Mouse (Mus musculus) limb, embryonic 10.5 days (tissue): ENCODE results near the gene Tardbp. TPM values are rescaled to one million over a fixed set of nuclear protein-coding genes. Genes with fewer than 3 reads are reported as not detected.

ENCODE experiments used
- DNase-seq: peaks from one replicate; pipeline ENCODE4 v3.0.0-alpha.2; 2017; ENCODE audit warnings: low spot score
- H3K27ac ChIP-seq: fragments of 300-500 bp; sonication (generic); 2 replicates; pipeline ENCODE4 v1.5.1; 2016; ENCODE audit warnings: mild to moderate bottlenecking
- H3K27me3 ChIP-seq: fragments of 300-500 bp; sonication (generic); 2 replicates; pipeline ENCODE4 v1.6.1; 2016; ENCODE audit warnings: low read depth, mild to moderate bottlenecking; ENCODE audit not compliant: poor library complexity, severe bottlenecking
- H3K36me3 ChIP-seq: fragments of 300-500 bp; sonication (generic); 2 replicates; pipeline ENCODE4 v1.6.1; 2016; ENCODE audit warnings: mild to moderate bottlenecking, moderate library complexity
- H3K4me1 ChIP-seq: fragments of 300-500 bp; sonication (generic); 2 replicates; pipeline ENCODE4 v1.6.1; 2016
- H3K4me3 ChIP-seq: fragments of 300-500 bp; sonication (generic); 2 replicates; pipeline ENCODE4 v1.5.1; 2016; ENCODE audit warnings: mild to moderate bottlenecking, moderate library complexity
- H3K9me3 ChIP-seq: fragments of 300-500 bp; sonication (generic); replicated peaks from 2 replicates; pipeline ENCODE4 v1.6.1; 2016; ENCODE audit warnings: mild to moderate bottlenecking
- WGBS: fragments of 180-500 bp; shearing (Covaris S2); methylation state at CpG from one replicate; pipeline ENCODE4 v1.1.7; 2016; 5-methylcytosine and 5-hydroxymethylcytosine counted together
- polyA plus RNA-seq: library from polyadenylated mRNA; unstranded; fragments of >200 nt; fragmentation: Nextera tagmentation; extraction: Ambion mirVana; gene quantifications from 2 replicates; pipeline ENCODE4 v1.2.1, GENCODE M21; 2016

Gene Tardbp
- polyA plus RNA-seq, 1 experiment from 2014 or later, result 455 TPM

- Histone ChIP-seq H3K4me3 (no peak overlapping the region), H3K36me3 (no peaks in the 10 kb centered on the region), H3K4me1 (peaks cover 3% of the 10 kb centered on the region; the same call in 1 of the 2 replicates), H3K9me3 (no peaks in the 10 kb centered on the region), H3K27me3 (no peaks in the 10 kb centered on the region), H3K27ac (no peak overlapping the region)
- DNase-seq, result no peak
- WGBS, result 66% methylated on average over 3 of the region's 3 CpGs
Observed at GRCm38 (mm10) chr4:148632013-148632692, 5.3 kb upstream of the Tardbp start.

GRCm38 (mm10) chr4:148627246-148627645 lies 427 bp upstream of the Tardbp start:
- H3K36me3 ChIP-seq, result peaks cover 31% of the 10 kb centered on the region
- DNase-seq, result no peak
- H3K4me3 ChIP-seq, result peak overlapping the region; percentile 100
- 62% methylated on average over 3 of the region's 3 CpGs for WGBS
- H3K27me3 ChIP-seq, result no peaks in the 10 kb centered on the region
- H3K27ac ChIP-seq, result peak overlapping the region; percentile 100
- H3K4me1 ChIP-seq, result peaks cover 26% of the 10 kb centered on the region
- H3K9me3 ChIP-seq, result no peaks in the 10 kb centered on the region

GRCm38 (mm10) chr4:148625756-148626622 lies 830 bp downstream of the Tardbp start:
- DNase-seq, result peak; percentile 57
- peaks cover 43% of the 10 kb centered on the region for H3K36me3 ChIP-seq
- no peaks in the 10 kb centered on the region for H3K27me3 ChIP-seq
- no peaks in the 10 kb centered on the region for H3K9me3 ChIP-seq
- WGBS, result under 1% methylated on average over 57 of the region's 57 CpGs
- peak overlapping the region; percentile 100 for H3K4me3 ChIP-seq
- peaks cover 26% of the 10 kb centered on the region for H3K4me1 ChIP-seq
- H3K27ac ChIP-seq, result peak overlapping the region; percentile 100

GRCm38 (mm10) chr4:148625010-148625409 lies 1.8 kb downstream of the Tardbp start:
- no peak for DNase-seq
- H3K9me3 ChIP-seq, result no peaks in the 10 kb centered on the region
- H3K4me1 ChIP-seq, result peaks cover 26% of the 10 kb centered on the region
- 87% methylated on average over 10 of the region's 10 CpGs for WGBS
- no peak overlapping the region for H3K27ac ChIP-seq
- H3K4me3 ChIP-seq, result peak overlapping the region; percentile 100
- peaks cover 53% of the 10 kb centered on the region for H3K36me3 ChIP-seq
- H3K27me3 ChIP-seq, result no peaks in the 10 kb centered on the region

GRCm38 (mm10) chr4:148623609-148624008 lies 3.2 kb downstream of the Tardbp start:
- Histone ChIP-seq H3K4me1 (peaks cover 26% of the 10 kb centered on the region), H3K4me3 (0 out of 2 replicates have a peak overlapping the region, but pooled peaks have one; percentile 2), H3K27ac (no peak overlapping the region), H3K36me3 (peaks cover 67% of the 10 kb centered on the region), H3K9me3 (no peaks in the 10 kb centered on the region), H3K27me3 (no peaks in the 10 kb centered on the region)
- DNase-seq, result no peak
- WGBS, result 91% methylated on average over 4 of the region's 4 CpGs

- H3K4me3 ChIP-seq, result no peak overlapping the region
- peaks cover 26% of the 10 kb centered on the region for H3K4me1 ChIP-seq
- H3K36me3 ChIP-seq, result peaks cover 78% of the 10 kb centered on the region
- 96% methylated on average over 4 of the region's 4 CpGs for WGBS
- H3K27ac ChIP-seq, result no peak overlapping the region
- DNase-seq, result no peak
- H3K9me3 ChIP-seq, result no peaks in the 10 kb centered on the region
- H3K27me3 ChIP-seq, result no peaks in the 10 kb centered on the region
Observed at GRCm38 (mm10) chr4:148622485-148622884, 4.3 kb downstream of the Tardbp start.

GRCm38 (mm10) chr4:148620718-148621117 lies 6.1 kb downstream of the Tardbp start:
- no peak for DNase-seq
- Histone ChIP-seq H3K9me3 (no peaks in the 10 kb centered on the region), H3K27ac (no peak overlapping the region), H3K36me3 (peaks cover 96% of the 10 kb centered on the region), H3K4me3 (no peak overlapping the region), H3K4me1 (peaks cover 16% of the 10 kb centered on the region), H3K27me3 (no peaks in the 10 kb centered on the region)
- 91% methylated on average over 1 of the region's 1 CpGs for WGBS

- no peak for DNase-seq
- Histone ChIP-seq H3K9me3 (no peaks in the 10 kb centered on the region), H3K27me3 (no peaks in the 10 kb centered on the region), H3K4me3 (no peak overlapping the region), H3K36me3 (peaks cover 100% of the 10 kb centered on the region), H3K4me1 (peaks cover 11% of the 10 kb centered on the region), H3K27ac (no peak overlapping the region)
- WGBS, result 79% methylated on average over 1 of the region's 1 CpGs
Observed at GRCm38 (mm10) chr4:148619805-148620204, 7.0 kb downstream of the Tardbp start.

GRCm38 (mm10) chr4:148613738-148614137 lies 13.1 kb downstream of the Tardbp start:
- DNase-seq, result no peak
- H3K9me3 ChIP-seq, result no peaks in the 10 kb centered on the region
- H3K27ac ChIP-seq, result no peak overlapping the region
- H3K4me1 ChIP-seq, result no peaks in the 10 kb centered on the region
- no peaks in the 10 kb centered on the region for H3K27me3 ChIP-seq
- H3K36me3 ChIP-seq, result peaks cover 96% of the 10 kb centered on the region
- H3K4me3 ChIP-seq, result no peak overlapping the region
- 85% methylated on average over 9 of the region's 9 CpGs for WGBS

- Histone ChIP-seq H3K36me3 (peaks cover 91% of the 10 kb centered on the region), H3K27me3 (no peaks in the 10 kb centered on the region), H3K9me3 (no peaks in the 10 kb centered on the region), H3K4me3 (no peak overlapping the region), H3K4me1 (no peaks in the 10 kb centered on the region), H3K27ac (no peak overlapping the region)
- DNase-seq, result no peak
- 75% methylated on average over 4 of the region's 4 CpGs for WGBS
Observed at GRCm38 (mm10) chr4:148612557-148612956, 14.3 kb downstream of the Tardbp start.

GRCm38 (mm10) chr4:148610631-148611364 lies 16.0 kb downstream of the Tardbp start:
- H3K27me3 ChIP-seq, result no peaks in the 10 kb centered on the region
- H3K27ac ChIP-seq, result no peak overlapping the region
- H3K36me3 ChIP-seq, result peaks cover 77% of the 10 kb centered on the region
- H3K9me3 ChIP-seq, result no peaks in the 10 kb centered on the region
- WGBS, result 81% methylated on average over 5 of the region's 5 CpGs
- no peak for DNase-seq
- no peaks in the 10 kb centered on the region for H3K4me1 ChIP-seq
- H3K4me3 ChIP-seq, result no peak overlapping the region

- 90% methylated on average over 5 of the region's 5 CpGs for WGBS
- no peak for DNase-seq
- H3K36me3 ChIP-seq, result peaks cover 67% of the 10 kb centered on the region
Observed at GRCm38 (mm10) chr4:148609805-148610204, 17.0 kb downstream of the Tardbp start.

More at GRCm38 (mm10) chr4:148609805-148610204, 17.0 kb downstream of the Tardbp start:
- no peaks in the 10 kb centered on the region for H3K9me3 ChIP-seq
- H3K27ac ChIP-seq, result no peak overlapping the region
- no peak overlapping the region for H3K4me3 ChIP-seq
- H3K27me3 ChIP-seq, result no peaks in the 10 kb centered on the region
- H3K4me1 ChIP-seq, result no peaks in the 10 kb centered on the region
